Mouse (Mus musculus) layer of hippocampus, postnatal 10 days (tissue): ENCODE measurements around the gene Carns1. TPM values are rescaled to one million over a fixed set of nuclear protein-coding genes. Genes with fewer than 3 reads are reported as not detected.
"Not testable (repeated sequence)": the region's sequence is repeated elsewhere in the genome, so short reads cannot be mapped to it uniquely, and the experiment has no call there.

Experiments used
- DNase-seq, 2 experiments: peaks; one replicate each; pipeline ENCODE4 v3.0.0; 2021; ENCODE audit warnings: low spot score in 2 of 2
- total RNA-seq, 2 experiments: library from RNA; stranded (reverse); gene quantifications; 2 replicates each; pipeline ENCODE4 v1.2.3; 2021

Gene Carns1
- total RNA-seq, 2 experiments from 2014 or later = 3.0 to 3.6 TPM

- DNase-seq = no peak
Observed at GRCm38 (mm10) chr19:4131768-4132167, 43.5 kb downstream of the Carns1 start.

DNA sequence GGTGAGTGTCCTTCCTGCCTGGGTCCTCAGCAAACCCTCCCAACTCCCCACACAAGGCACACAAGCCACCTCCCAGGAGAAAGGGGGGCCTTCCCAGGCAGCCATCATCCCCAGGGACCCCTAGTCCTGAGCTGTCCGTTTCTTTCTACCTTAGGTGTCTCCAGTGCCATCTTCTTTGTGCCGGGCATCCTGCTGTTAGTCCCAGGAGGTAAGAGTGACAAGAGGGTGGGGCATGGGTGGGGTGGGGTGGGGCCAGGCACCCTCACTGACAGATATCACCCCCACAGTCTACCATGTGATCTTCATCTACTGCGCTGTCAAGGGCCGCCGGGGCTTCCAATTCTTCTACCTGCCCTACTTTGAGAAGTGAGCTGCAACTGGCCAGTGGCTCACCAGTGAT, 44.2 kb downstream of the Carns1 start:
- no peak for DNase-seq

- no peak for DNase-seq
Observed at GRCm38 (mm10) chr19:4130106-4130505, 45.2 kb downstream of the Carns1 start.

DNA sequence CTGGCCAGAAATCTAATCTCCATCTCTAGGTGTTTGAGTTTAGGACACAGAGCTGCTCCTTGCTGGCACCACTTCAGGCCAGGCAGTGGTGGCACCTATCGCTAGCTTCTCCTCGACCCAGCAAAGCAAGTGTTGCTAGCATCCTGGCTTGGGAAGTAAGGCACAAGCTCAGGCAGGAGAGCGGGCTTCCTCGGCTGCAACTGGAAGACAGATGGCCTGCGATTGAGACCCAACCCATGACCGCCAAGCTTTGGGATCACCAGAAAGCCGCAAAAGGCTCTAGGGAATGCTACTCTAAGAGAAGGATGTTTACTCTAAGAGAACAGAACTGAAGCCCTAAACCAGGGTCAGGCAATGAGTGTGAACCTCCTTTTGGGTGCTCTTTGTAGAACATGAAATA, 45.8 kb downstream of the Carns1 start:
- no peak for DNase-seq

GRCm38 (mm10) chr19:4126759-4127495, 48.4 kb downstream of the Carns1 start:
- no peak for DNase-seq

- DNase-seq = peak; percentile 97 to 98
Observed at GRCm38 (mm10) chr19:4125741-4126696, 49.3 kb downstream of the Carns1 start, which contains the start of gene Aip. Gene Aip, minus strand, starts transcription at chr19:4125858.

DNA sequence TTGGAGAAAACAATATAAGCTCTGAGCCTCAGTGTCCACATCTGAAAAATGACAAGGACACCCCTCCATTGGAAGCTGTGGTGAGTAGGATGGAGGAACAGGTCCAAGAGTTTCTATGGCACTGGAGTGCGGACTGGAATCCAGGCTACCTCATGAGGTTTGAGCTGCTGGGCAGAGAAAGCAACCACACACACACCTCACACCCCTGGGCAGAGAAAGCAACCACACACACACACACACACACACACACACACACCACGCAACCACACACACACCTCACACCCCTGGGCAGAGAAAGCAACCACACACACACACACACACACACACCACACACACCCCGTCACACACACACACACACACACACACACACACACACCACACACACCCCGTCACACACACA, 50.0 kb downstream of the Carns1 start:
- DNase-seq = peak; percentile 35 to 48

GRCm38 (mm10) chr19:4124432-4124831, 50.8 kb downstream of the Carns1 start:
- DNase-seq = no peak

- no peak for DNase-seq
Observed at GRCm38 (mm10) chr19:4122411-4123370, 52.6 kb downstream of the Carns1 start.

DNA sequence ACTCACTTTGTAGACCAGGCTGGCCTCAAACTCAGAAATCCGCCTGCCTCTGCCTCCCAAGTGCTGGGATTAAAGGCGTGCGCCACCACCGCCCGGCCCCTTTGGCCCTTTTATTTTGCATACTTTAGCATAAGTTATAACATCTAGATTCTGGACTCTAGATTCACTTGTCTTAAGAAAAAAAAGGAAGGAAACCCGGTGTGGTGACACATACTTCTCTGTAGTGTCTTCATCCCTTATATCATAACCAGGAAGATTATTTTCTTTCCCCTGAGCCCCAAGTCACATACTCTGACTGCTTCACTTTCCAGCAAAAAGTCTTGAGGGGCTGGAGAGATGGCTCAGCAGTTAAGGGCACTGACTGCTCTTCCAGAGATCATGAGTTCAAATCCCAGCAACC, 53.4 kb downstream of the Carns1 start:
- not testable (repeated sequence) for DNase-seq

GRCm38 (mm10) chr19:4121097-4121805, 54.0 kb downstream of the Carns1 start:
- peak; percentile 99 for DNase-seq

- no peak for DNase-seq
Observed at GRCm38 (mm10) chr19:4120496-4120895, 54.8 kb downstream of the Carns1 start.

- DNase-seq = no peak
Observed at GRCm38 (mm10) chr19:4119716-4120487, 55.4 kb downstream of the Carns1 start.

DNA sequence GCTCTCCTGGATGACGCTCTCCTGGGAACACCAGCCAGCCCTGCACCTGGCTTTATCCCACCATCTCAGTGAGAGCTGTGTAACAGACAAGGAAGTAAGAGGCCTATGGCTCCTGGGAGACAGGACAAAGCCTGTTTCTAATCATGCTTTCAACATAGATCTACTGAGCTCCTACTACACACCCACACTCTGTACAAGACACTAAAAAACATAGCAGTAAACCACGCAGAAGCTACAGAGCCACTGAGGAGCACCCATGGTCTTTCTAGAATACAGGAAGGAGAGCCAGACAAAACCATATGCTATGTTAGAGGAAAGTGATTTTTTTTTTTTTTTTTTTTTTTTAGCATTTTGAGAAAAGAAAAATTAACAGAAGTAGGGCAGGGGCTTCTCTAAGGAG, 56.9 kb downstream of the Carns1 start:
- DNase-seq = no peak

DNA sequence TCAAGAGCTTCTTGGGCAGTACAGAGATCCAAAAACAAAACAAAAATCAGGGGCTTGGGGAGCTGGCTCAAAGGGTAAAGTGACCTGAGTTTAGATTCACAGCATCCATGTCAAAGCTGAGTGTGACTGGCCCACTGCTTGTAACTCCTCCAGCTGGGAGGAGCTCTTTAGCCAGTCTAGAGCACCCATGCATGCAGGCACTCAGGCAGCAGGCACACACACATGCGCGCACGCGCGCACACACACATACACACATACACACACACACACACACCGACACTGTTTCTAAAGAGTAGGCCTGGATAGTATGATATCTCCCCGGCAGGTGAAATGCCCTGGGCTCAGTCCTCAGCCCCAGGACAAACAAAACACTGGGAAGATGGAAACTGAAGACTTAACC, 58.3 kb downstream of the Carns1 start:
- no peak for DNase-seq

DNA sequence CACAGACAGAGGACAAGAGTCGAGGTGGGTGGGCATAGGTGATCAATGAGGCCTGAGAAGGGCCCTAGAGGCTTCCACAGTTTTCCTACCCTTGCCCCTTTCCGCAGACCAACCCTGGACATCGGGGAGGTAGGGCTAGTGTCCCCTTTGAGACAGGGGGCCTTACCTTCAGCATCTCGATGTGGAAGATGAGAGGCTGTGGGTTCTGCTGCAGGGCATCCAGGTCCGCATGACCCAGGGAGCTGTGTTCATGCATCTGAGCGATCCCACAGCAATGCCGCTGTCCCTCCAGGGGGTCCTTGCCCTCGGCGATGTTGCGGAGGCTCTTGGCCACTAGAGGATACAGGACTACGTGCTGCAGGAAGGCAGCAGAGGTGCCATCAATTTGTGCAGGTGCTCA, 59.5 kb downstream of the Carns1 start:
- DNase-seq = no peak

DNA sequence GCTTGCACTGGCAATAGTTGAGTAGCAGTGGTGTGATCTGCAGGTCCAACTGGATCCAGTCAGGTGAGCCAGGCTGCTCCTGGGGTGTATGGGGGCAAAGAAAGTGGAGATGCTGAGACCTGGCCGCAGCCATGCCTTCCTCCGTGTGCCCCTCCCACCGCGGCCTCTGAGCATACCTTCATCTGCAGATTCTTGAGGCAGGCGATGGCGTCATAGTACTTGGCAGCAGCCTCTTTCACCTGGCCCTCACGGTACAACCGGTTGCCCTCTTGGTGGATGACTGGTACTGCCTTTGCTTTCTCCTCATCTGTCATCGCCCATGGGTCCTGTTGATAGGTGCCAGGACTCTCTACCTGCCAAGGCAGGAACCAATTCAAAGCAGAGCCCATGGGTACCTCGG, 60.1 kb downstream of the Carns1 start:
- DNase-seq = no peak

GRCm38 (mm10) chr19:4114551-4114950, 60.7 kb downstream of the Carns1 start:
- no peak for DNase-seq
